Mouse (Mus musculus): Measurements from ENCODE around the gene Adgra3. TPM values are rescaled to one million over a fixed set of nuclear protein-coding genes. Genes with fewer than 3 reads are reported as not detected.

Adgra3 gene
- polyA plus RNA-seq, 1 experiment from 2014 or later: 36.7 TPM

GRCm38 (mm10) chr5:50052456-50052855, 6.3 kb downstream of the Adgra3 start:
- Histone ChIP-seq H3K4me2 (ENCODE audit: low read length) (no peak overlapping the region), H3K4me3 (replicated peaks; ENCODE audit: low read depth, low read length) (no peak overlapping the region), H3K4me1 (replicated peaks; ENCODE audit: insufficient read depth, low read length) (0 out of 2 replicates have a peak, but pooled peaks cover 9% of the 10 kb centered on the region), H3K27ac (no peak overlapping the region), H3K9me3 (replicated peaks; ENCODE audit: low read length) (no peaks in the 10 kb centered on the region), H3K9ac (ENCODE audit: low read depth, low read length) (no peak overlapping the region), H3K36me3 (ENCODE audit: insufficient read depth, low read length) (peaks cover 3% of the 10 kb centered on the region; the same call in 1 of the 2 replicates), H3K27me3 (ENCODE audit: insufficient read depth, low read length) (no peaks in the 10 kb centered on the region)
- no peak for ATAC-seq (replicated peaks; ENCODE audit: low FRiP score, low read depth)
- DNase-seq (ENCODE audit: low spot score): no peak
- TF ChIP-seq CTCF (IDR thresholded peaks at IDR 0.05; ENCODE audit: low read depth): no peak
- WGBS: 75% methylated on average over 4 of the region's 4 CpGs

- TF ChIP-seq CTCF (IDR thresholded peaks at IDR 0.05; ENCODE audit: low read depth): no peak
- 75% methylated on average over 21 of the region's 21 CpGs for WGBS
These were observed 8.0 kb downstream of the Adgra3 start for GRCm38 (mm10) chr5:50050668-50051425.

GRCm38 (mm10) chr5:50050037-50050436, 8.8 kb downstream of the Adgra3 start:
- DNase-seq (ENCODE audit: low spot score): no peak
- H3K4me3 ChIP-seq (replicated peaks; ENCODE audit: low read depth, low read length): no peak overlapping the region
- H3K9ac ChIP-seq (ENCODE audit: low read depth, low read length): no peak overlapping the region
- no peak for ATAC-seq (replicated peaks; ENCODE audit: low FRiP score, low read depth)
- no peak overlapping the region for H3K4me2 ChIP-seq (ENCODE audit: low read length)
- H3K36me3 ChIP-seq (ENCODE audit: insufficient read depth, low read length): peaks cover 3% of the 10 kb centered on the region; the same call in 1 of the 2 replicates
- H3K27me3 ChIP-seq (ENCODE audit: insufficient read depth, low read length): no peaks in the 10 kb centered on the region
- WGBS: 27% methylated on average over 3 of the region's 3 CpGs
- TF ChIP-seq CTCF (IDR thresholded peaks at IDR 0.05; ENCODE audit: low read depth): no peak
- no peaks in the 10 kb centered on the region for H3K9me3 ChIP-seq (replicated peaks; ENCODE audit: low read length)
- 0 out of 2 replicates have a peak, but pooled peaks cover 9% of the 10 kb centered on the region for H3K4me1 ChIP-seq (replicated peaks; ENCODE audit: insufficient read depth, low read length)
- peak overlapping the region; percentile 5; the same call in 1 of the 2 replicates for H3K27ac ChIP-seq

More at GRCm38 (mm10) chr5:50050668-50051425, 8.0 kb downstream of the Adgra3 start:
- H3K27ac ChIP-seq: no peak overlapping the region
- no peaks in the 10 kb centered on the region for H3K9me3 ChIP-seq (replicated peaks; ENCODE audit: low read length)
- no peak for DNase-seq (ENCODE audit: low spot score)
- no peak overlapping the region for H3K9ac ChIP-seq (ENCODE audit: low read depth, low read length)
- no peak overlapping the region for H3K4me3 ChIP-seq (replicated peaks; ENCODE audit: low read depth, low read length)
- H3K36me3 ChIP-seq (ENCODE audit: insufficient read depth, low read length): peaks cover 3% of the 10 kb centered on the region; the same call in 1 of the 2 replicates
- H3K4me1 ChIP-seq (replicated peaks; ENCODE audit: insufficient read depth, low read length): 0 out of 2 replicates have a peak, but pooled peaks cover 9% of the 10 kb centered on the region
- no peaks in the 10 kb centered on the region for H3K27me3 ChIP-seq (ENCODE audit: insufficient read depth, low read length)
- H3K4me2 ChIP-seq (ENCODE audit: low read length): no peak overlapping the region
- ATAC-seq (replicated peaks; ENCODE audit: low FRiP score, low read depth): no peak

- no peaks in the 10 kb centered on the region for H3K9me3 ChIP-seq (replicated peaks; ENCODE audit: low read length)
- WGBS: 60% methylated on average over 8 of the region's 8 CpGs
- no peak overlapping the region for H3K4me2 ChIP-seq (ENCODE audit: low read length)
- H3K9ac ChIP-seq (ENCODE audit: low read depth, low read length): no peak overlapping the region
- peak overlapping the region; percentile 5; the same call in 1 of the 2 replicates for H3K27ac ChIP-seq
- H3K36me3 ChIP-seq (ENCODE audit: insufficient read depth, low read length): peaks cover 3% of the 10 kb centered on the region; the same call in 1 of the 2 replicates
- H3K4me3 ChIP-seq (replicated peaks; ENCODE audit: low read depth, low read length): no peak overlapping the region
- H3K27me3 ChIP-seq (ENCODE audit: insufficient read depth, low read length): no peaks in the 10 kb centered on the region
- DNase-seq (ENCODE audit: low spot score) (no peak), ATAC-seq (replicated peaks; ENCODE audit: low FRiP score, low read depth) (no peak)
- 0 out of 2 replicates have a peak, but pooled peaks cover 9% of the 10 kb centered on the region for H3K4me1 ChIP-seq (replicated peaks; ENCODE audit: insufficient read depth, low read length)
- no peak for TF ChIP-seq CTCF (IDR thresholded peaks at IDR 0.05; ENCODE audit: low read depth)
These were observed 9.3 kb downstream of the Adgra3 start for GRCm38 (mm10) chr5:50049506-50049905.

- ATAC-seq (replicated peaks; ENCODE audit: low FRiP score, low read depth) (no peak; the same call in 1 of the 2 replicates), DNase-seq (ENCODE audit: low spot score) (no peak)
- Histone ChIP-seq H3K36me3 (ENCODE audit: insufficient read depth, low read length) (peaks cover 3% of the 10 kb centered on the region; the same call in 1 of the 2 replicates), H3K9me3 (replicated peaks; ENCODE audit: low read length) (no peaks in the 10 kb centered on the region), H3K4me2 (ENCODE audit: low read length) (no peak overlapping the region), H3K27ac (no peak overlapping the region), H3K4me3 (replicated peaks; ENCODE audit: low read depth, low read length) (no peak overlapping the region), H3K4me1 (replicated peaks; ENCODE audit: insufficient read depth, low read length) (0 out of 2 replicates have a peak, but pooled peaks cover 9% of the 10 kb centered on the region), H3K27me3 (ENCODE audit: insufficient read depth, low read length) (no peaks in the 10 kb centered on the region), H3K9ac (ENCODE audit: low read depth, low read length) (no peak overlapping the region)
- WGBS: 60% methylated on average over 7 of the region's 7 CpGs
- TF ChIP-seq CTCF (IDR thresholded peaks at IDR 0.05; ENCODE audit: low read depth): no peak
These were observed 9.8 kb downstream of the Adgra3 start for GRCm38 (mm10) chr5:50048960-50049359.

- Histone ChIP-seq H3K4me2 (ENCODE audit: low read length) (no peak overlapping the region), H3K9me3 (replicated peaks; ENCODE audit: low read length) (no peaks in the 10 kb centered on the region), H3K27ac (no peak overlapping the region), H3K36me3 (ENCODE audit: insufficient read depth, low read length) (peaks cover 3% of the 10 kb centered on the region; the same call in 1 of the 2 replicates), H3K27me3 (ENCODE audit: insufficient read depth, low read length) (no peaks in the 10 kb centered on the region), H3K4me3 (replicated peaks; ENCODE audit: low read depth, low read length) (no peak overlapping the region), H3K9ac (ENCODE audit: low read depth, low read length) (no peak overlapping the region), H3K4me1 (replicated peaks; ENCODE audit: insufficient read depth, low read length) (0 out of 2 replicates have a peak, but pooled peaks cover 9% of the 10 kb centered on the region)
- 37% methylated on average over 5 of the region's 5 CpGs for WGBS
- DNase-seq (ENCODE audit: low spot score) (no peak), ATAC-seq (replicated peaks; ENCODE audit: low FRiP score, low read depth) (no peak)
- TF ChIP-seq CTCF (IDR thresholded peaks at IDR 0.05; ENCODE audit: low read depth): no peak
These were observed 10.4 kb downstream of the Adgra3 start for GRCm38 (mm10) chr5:50048271-50048851.

Data from kidney, postnatal 0 days (tissue).